Mouse (Mus musculus) induced T-regulatory cell, adult 2 months (primary cell): ENCODE results near the gene Pou2f3.

ENCODE experiments used
- DNase-seq: peaks from one replicate; pipeline ENCODE4 v3.0.0-alpha.2; 2012; ENCODE audit warnings: low read depth

Pou2f3 gene

DNA sequence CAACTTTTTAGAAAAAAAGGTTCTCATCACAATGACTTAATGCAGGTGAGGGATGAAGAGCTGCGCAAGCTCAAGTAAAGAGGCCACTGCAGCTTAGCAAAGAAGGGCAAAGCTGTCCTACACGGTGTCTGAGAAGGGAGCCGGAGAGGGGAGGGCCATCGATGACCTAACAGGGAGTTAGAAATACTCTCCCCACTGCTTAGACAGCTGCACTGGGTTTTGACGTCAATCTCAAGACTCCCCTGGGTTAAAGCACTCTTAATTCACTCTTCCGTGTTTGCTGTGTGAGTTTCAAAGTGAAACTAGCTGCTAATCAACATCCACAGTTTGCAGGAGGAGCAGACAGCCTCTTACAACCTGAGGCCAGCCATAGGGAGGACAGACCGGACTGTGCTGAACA is 134.0 kb downstream of the Pou2f3 start:
- no peak for DNase-seq

- DNase-seq = no peak
Observed at GRCm38 (mm10) chr9:43074611-43075010, 135.6 kb downstream of the Pou2f3 start.
